Mouse (Mus musculus) liver, postnatal 0 days (tissue): ENCODE results near the gene Med26.

Source experiments
- CTCF ChIP-seq: sonication (generic); IDR thresholded peaks from 2 replicates; pipeline ENCODE4 v1.5.1; 2016; ENCODE audit warnings: antibody characterized with exemption, low read depth
- EP300 ChIP-seq: IDR thresholded peaks from 2 replicates; pipeline ENCODE4 v1.6.1; 2016; ENCODE audit warnings: antibody characterized with exemption, low read depth, mild to moderate bottlenecking

DNA sequence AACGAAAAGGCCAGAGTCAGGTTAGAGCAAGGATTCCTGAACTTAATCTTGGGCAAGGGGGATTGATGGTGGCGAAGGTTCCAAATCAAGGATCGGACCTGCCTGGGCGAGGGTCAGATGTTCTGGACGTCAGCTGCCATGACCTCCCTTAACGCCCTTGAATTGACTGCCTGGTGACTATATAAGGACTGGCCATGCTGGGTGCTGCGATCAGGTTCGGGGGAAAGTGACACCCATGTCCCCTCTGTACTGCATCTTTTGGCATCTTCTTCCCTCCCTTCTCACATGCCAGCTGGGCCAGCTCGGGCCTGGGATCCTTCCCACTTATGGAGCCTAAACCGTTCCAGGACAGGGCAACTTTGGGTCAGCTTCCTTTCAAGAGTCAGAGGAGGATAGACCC, 24.4 kb upstream of the Med26 start:
- TF ChIP-seq CTCF (no peak), EP300 (no peak)
